Mouse (Mus musculus) testis, adult 2 months (tissue): ENCODE data around the gene Evl.

ENCODE experiments used
- CTCF ChIP-seq: fragments of 200-500 bp; IDR thresholded peaks from 2 replicates; pipeline ENCODE4 v1.5.1; 2012; ENCODE audit warnings: low read depth, mild to moderate bottlenecking, inconsistent platforms, low read length, moderate library complexity; ENCODE audit not compliant: control insufficient read depth, insufficient read depth, insufficient replicate concordance
- POLR2A ChIP-seq: fragments of 200-500 bp; IDR thresholded peaks from 2 replicates; pipeline ENCODE4 v1.6.1; 2012; ENCODE audit warnings: low read depth, mild to moderate bottlenecking, inconsistent platforms, low read length, moderate library complexity; ENCODE audit not compliant: control insufficient read depth

- TF ChIP-seq POLR2A (no peak), CTCF (peak; percentile 83; the same call in 1 of the 2 replicates)
Observed at GRCm38 (mm10) chr12:108536461-108536860, 18.1 kb upstream of the Evl start.
